Mouse (Mus musculus) stomach, embryonic 16.5 days (tissue): ENCODE measurements at regions not wholly inside any gene's neighbourhood (a gene's known extent, or its start where the extent isn't known, plus 50 kb on each side); places are given as distances from the start of the nearest gene placed in this dataset.

Experiments used
- ATAC-seq: fragments of 200-750 bp; cut with Nextera tagmentation; 2 replicates; pipeline ENCODE4 v1.8.0; 2017; ENCODE audit warnings: moderate number of reproducible peaks, moderate TSS enrichment; ENCODE audit not compliant: insufficient read depth, low FRiP score
- H3K27ac ChIP-seq: fragments of 300-500 bp; sonication (generic); 2 replicates; pipeline ENCODE4 v1.5.1; 2014; ENCODE audit warnings: low read length
- H3K27me3 ChIP-seq: fragments of 300-500 bp; sonication (generic); 2 replicates; pipeline ENCODE4 v1.6.1; 2014; ENCODE audit warnings: low read length, control low read depth, mixed read lengths; ENCODE audit not compliant: control insufficient read depth, insufficient read depth
- H3K36me3 ChIP-seq: fragments of 300-500 bp; sonication (generic); 2 replicates; pipeline ENCODE4 v1.6.1; 2014; ENCODE audit warnings: low read length; ENCODE audit not compliant: control insufficient read depth, insufficient read depth
- H3K4me1 ChIP-seq: fragments of 300-500 bp; sonication (generic); 2 replicates; pipeline ENCODE4 v1.6.1; 2014; ENCODE audit warnings: low read length, control low read depth, mixed read lengths; ENCODE audit not compliant: control insufficient read depth, insufficient read depth
- H3K4me2 ChIP-seq: fragments of 300-500 bp; sonication (generic); 2 replicates; pipeline ENCODE4 v1.6.1; 2014; ENCODE audit warnings: low read depth, low read length, mixed read lengths
- H3K4me3 ChIP-seq: fragments of 300-500 bp; sonication (generic); replicated peaks from 2 replicates; pipeline ENCODE4 v1.5.1; 2014; ENCODE audit warnings: mild to moderate bottlenecking, low read length
- H3K9ac ChIP-seq: fragments of 300-500 bp; sonication (generic); 2 replicates; pipeline ENCODE4 v1.6.1; 2014; ENCODE audit warnings: low read length
- H3K9me3 ChIP-seq: fragments of 300-500 bp; sonication (generic); replicated peaks from 2 replicates; pipeline ENCODE4 v1.6.1; 2016; ENCODE audit warnings: low read length, control low read depth; ENCODE audit not compliant: control insufficient read depth
- WGBS: fragments of 180-500 bp; shearing (Covaris S2); extraction: QIAGEN DNeasy Blood & Tissue Kit; methylation state at CpG from one replicate; pipeline ENCODE4 v1.1.7; 2014; 5-methylcytosine and 5-hydroxymethylcytosine counted together

DNA sequence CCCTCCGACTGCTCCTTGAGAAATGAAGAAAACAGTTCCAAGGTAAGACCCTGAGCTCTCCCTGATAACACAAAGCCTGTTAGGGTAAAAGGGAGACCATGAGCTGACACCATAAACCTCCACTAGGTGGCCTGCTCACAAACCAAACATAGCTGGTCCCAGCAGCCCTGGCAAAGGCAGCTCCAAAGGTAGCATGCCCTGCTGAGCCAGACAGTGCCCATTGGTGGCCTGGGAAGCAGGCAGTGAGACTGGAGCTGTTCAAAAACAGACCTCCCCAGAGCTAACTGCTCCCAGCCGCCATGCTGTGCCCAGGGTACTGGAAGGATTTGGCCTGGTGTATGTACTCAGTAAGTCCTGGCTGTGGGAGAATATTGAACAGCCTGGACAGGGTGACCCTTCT lies 117.1 kb upstream of the Srsf6 start:
- Histone ChIP-seq H3K4me2 (no peak overlapping the region), H3K9ac (no peak overlapping the region), H3K27ac (no peak overlapping the region), H3K36me3 (no peaks in the 10 kb centered on the region), H3K4me3 (no peak overlapping the region), H3K4me1 (no peaks in the 10 kb centered on the region), H3K27me3 (no peaks in the 10 kb centered on the region), H3K9me3 (no peaks in the 10 kb centered on the region)
- 41% methylated on average over 2 of the region's 2 CpGs for WGBS
- no peak for ATAC-seq

DNA sequence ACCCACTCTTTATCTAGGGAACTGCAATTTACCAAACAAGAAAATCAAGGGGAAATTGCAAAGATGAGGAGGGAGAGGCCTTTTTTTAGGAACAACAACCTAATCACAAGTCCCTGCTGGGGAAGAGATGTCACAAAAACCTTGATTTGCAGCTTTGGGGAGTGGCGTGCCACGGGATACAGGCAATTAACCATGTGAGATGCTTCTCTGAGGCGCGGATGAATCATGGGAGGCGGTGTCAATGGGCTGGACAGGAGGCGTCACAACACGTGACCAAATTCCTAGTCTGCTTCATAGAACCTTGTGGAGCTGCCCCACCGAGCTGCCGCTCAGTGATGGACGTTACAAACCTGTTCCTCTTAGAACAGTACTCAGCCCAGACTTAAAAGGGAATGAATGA lies 123.6 kb upstream of the Srsf6 start:
- no peak for ATAC-seq

DNA sequence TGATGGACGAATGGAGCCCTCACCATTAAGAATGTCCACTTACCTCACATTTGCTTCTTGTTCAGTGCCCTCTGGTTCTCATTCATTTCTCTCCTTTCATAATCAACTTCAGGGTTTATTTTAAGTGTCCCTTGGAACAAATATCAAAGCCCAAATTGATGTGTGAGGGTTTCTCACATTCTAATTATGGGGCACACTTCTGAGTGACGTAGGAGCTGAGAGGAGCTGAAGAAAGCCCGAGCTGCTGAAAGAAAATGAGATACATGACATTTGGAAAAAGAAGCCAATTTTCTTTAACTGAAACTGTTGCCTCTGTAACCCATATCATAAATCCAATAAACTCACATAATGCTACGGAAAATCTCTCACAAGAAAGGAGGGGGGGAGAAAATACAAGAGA lies 134.8 kb upstream of the Srsf6 start:
- Histone ChIP-seq H3K27ac (no peak overlapping the region), H3K4me3 (no peak overlapping the region), H3K27me3 (no peaks in the 10 kb centered on the region), H3K36me3 (no peaks in the 10 kb centered on the region), H3K9me3 (no peaks in the 10 kb centered on the region), H3K4me2 (no peak overlapping the region), H3K9ac (no peak overlapping the region), H3K4me1 (no peaks in the 10 kb centered on the region)
- ATAC-seq, result no peak
- 50% methylated on average over 4 of the region's 4 CpGs for WGBS

More for the DNA sequence above, 123.6 kb upstream of the Srsf6 start:
- no peaks in the 10 kb centered on the region for H3K9me3 ChIP-seq
- no peaks in the 10 kb centered on the region for H3K4me1 ChIP-seq
- H3K27ac ChIP-seq, result no peak overlapping the region
- 84% methylated on average over 10 of the region's 10 CpGs for WGBS
- H3K27me3 ChIP-seq, result no peaks in the 10 kb centered on the region
- H3K4me2 ChIP-seq, result no peak overlapping the region
- no peak overlapping the region for H3K4me3 ChIP-seq
- no peak overlapping the region for H3K9ac ChIP-seq
- no peaks in the 10 kb centered on the region for H3K36me3 ChIP-seq

DNA sequence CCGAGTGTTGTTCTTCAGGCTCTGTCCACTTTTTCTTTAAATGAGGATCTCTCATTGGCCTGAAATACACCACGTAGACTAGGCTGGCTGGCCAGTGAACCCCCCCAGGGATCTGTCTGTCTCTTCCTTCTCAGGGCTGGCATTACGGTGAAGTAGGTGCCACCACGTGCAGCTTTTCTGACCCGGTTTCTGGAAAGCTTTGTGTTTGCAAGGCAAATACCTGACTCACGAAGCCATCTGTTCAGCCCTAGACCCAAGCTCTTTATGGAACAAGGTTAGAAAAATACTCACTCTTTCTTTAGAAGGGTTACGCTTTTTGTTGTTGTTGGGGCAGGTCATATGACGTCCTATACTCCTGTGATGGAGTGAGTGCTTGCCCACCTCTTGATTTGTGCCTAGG lies 133.3 kb upstream of the Ptprt start:
- no peak for ATAC-seq
- 82% methylated on average over 8 of the region's 8 CpGs for WGBS

DNA sequence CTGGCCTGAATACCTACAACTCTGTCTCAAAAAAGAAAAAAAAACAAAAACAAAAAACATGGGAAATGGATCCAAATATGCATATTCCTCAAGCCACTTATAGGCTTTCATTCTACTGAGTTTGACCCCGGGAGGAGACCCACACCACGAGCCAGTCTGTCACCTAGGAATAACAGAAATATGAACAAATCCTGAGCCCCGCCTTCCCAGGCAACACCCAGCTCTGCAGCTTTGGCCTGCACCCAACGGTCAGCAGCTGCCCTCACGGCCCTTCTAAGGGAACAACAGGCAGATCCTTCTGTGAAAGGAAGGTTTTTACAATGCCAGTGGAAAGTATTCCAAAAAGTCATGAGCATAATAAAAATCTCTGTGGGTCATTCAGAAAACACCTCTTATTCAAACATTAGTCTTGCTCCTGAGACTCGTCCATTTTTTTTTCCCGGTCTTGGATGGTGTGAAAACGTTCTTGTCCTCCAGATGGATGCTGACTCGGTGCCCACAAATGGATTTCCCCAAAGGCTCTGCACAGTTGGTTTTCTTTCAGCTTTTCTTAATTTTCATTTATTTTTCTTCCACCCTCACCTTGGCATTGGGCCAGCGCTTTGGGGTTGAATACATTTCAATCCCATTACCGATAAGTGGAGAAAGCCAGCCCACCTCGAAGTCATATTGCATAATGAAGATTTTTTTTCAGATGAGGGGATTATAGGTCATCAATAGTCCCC lies 130.6 kb upstream of the Ptprt start:
- Histone ChIP-seq H3K9ac (no peak overlapping the region), H3K27me3 (no peaks in the 10 kb centered on the region), H3K4me2 (no peak overlapping the region), H3K4me1 (no peaks in the 10 kb centered on the region), H3K4me3 (no peak overlapping the region), H3K27ac (no peak overlapping the region), H3K9me3 (no peaks in the 10 kb centered on the region), H3K36me3 (no peaks in the 10 kb centered on the region)
- ATAC-seq, result no peak
- 59% methylated on average over 12 of the region's 12 CpGs for WGBS

More for the DNA sequence above, 133.3 kb upstream of the Ptprt start:
- H3K4me3 ChIP-seq, result no peak overlapping the region
- no peaks in the 10 kb centered on the region for H3K9me3 ChIP-seq
- no peaks in the 10 kb centered on the region for H3K4me1 ChIP-seq
- H3K4me2 ChIP-seq, result no peak overlapping the region
- no peak overlapping the region for H3K27ac ChIP-seq
- H3K27me3 ChIP-seq, result no peaks in the 10 kb centered on the region
- H3K9ac ChIP-seq, result no peak overlapping the region
- H3K36me3 ChIP-seq, result no peaks in the 10 kb centered on the region

DNA sequence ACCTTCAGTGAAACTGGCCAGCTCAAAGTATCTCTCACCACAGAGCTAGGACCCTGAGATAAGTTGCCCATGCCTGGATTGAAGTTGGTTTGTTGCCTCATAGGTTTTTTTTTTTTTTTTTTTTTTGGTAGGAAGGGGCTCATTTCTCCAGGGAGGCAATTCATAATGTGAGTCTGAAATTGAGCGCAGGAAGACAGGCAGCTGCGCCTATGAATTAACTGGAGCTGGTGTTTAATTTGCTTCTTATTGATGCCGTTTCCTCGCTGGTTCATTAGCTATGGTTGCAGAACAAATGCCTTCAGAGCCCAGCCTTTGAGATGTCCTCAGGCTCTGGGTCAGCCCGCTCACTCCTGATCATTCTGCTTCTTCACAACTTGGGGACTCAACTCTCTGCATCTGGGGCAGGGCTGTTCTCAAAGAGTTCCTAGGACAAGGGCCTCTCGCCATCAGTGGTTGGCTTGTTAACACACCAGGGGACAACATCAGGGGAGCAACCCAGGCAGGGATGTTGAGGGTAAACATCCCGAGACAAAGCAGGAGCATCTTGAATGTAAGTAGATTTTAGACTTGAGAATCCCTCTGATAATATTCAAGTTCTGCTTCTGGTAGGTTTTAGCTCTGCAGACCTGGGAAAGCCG lies 123.3 kb upstream of the Ptprt start:
- Histone ChIP-seq H3K9ac (no peak overlapping the region), H3K4me1 (no peaks in the 10 kb centered on the region), H3K4me3 (no peak overlapping the region), H3K36me3 (no peaks in the 10 kb centered on the region), H3K27me3 (no peaks in the 10 kb centered on the region), H3K9me3 (no peaks in the 10 kb centered on the region), H3K4me2 (no peak overlapping the region), H3K27ac (no peak overlapping the region)
- ATAC-seq, result no peak
- WGBS, result 71% methylated on average over 8 of the region's 8 CpGs

DNA sequence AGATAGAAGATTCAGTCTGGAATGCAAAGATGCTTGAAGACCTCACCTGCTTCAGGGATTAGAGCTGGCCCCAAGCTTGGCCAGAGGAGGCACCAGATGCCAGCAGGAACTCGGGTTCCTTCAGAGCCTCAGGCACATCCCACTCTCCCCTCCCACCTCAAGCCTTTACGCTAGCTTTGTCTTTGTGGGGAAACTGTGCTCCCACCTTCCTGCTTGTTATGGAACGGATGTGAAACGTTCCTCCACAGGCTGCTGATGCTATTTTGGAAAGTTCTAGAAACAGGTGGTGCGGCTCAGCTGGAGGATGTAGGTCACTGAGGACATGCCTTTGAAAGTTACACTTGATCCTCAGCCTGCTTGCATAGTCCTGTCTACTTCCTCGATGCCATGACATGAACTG lies 120.7 kb upstream of the Ptprt start:
- H3K27ac ChIP-seq, result no peak overlapping the region
- H3K4me2 ChIP-seq, result no peak overlapping the region
- H3K36me3 ChIP-seq, result no peaks in the 10 kb centered on the region
- no peak for ATAC-seq
- no peaks in the 10 kb centered on the region for H3K4me1 ChIP-seq
- H3K27me3 ChIP-seq, result no peaks in the 10 kb centered on the region
- WGBS, result 72% methylated on average over 6 of the region's 6 CpGs
- H3K9me3 ChIP-seq, result no peaks in the 10 kb centered on the region; the same call in 1 of the 2 replicates
- H3K4me3 ChIP-seq, result no peak overlapping the region
- H3K9ac ChIP-seq, result no peak overlapping the region

DNA sequence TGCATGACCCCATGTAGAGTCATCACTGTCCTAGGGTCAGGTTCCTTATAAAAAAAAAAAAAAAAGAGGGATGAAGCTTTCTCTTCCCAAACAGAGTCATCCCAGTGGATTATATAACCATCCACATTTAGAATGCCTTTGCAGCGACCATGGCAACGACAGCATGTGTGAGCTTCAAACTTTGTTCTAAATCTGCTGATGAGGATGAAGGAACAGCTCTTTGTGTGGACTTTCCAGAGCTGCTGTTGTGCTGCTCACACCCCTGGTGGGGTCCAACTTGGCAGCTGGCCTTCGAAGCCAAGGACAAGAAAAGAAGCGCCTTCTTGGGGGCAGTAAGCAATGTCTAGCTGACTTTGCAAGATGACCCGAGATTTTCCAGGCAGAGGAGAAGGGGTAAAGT lies 115.6 kb upstream of the Ptprt start:
- Histone ChIP-seq H3K36me3 (no peaks in the 10 kb centered on the region), H3K27me3 (no peaks in the 10 kb centered on the region), H3K4me2 (no peak overlapping the region), H3K9ac (no peak overlapping the region), H3K4me1 (no peaks in the 10 kb centered on the region), H3K4me3 (no peak overlapping the region), H3K27ac (no peak overlapping the region), H3K9me3 (no peaks in the 10 kb centered on the region; the same call in 1 of the 2 replicates)
- ATAC-seq, result no peak
- WGBS, result 83% methylated on average over 5 of the region's 5 CpGs

DNA sequence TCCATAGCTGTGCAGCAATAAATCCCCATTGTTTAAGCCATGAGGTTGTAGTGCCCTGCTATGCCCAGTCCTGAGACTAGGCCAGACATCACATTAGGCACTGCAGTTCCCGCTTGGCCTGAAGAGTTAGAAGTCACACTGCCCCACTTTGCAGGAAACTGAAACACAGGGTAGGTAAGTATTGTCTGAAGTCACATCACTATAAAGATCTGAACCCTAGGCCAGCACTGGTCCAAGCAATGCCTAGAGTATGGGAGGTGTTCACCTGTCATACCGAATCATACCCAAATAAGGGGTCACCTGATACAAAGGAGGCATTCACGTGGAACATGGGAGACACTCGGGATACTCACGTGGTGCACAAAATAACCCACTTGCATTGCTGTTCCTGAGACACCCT lies 111.6 kb upstream of the Ptprt start:
- no peaks in the 10 kb centered on the region; the same call in 1 of the 2 replicates for H3K9me3 ChIP-seq
- H3K4me1 ChIP-seq, result no peaks in the 10 kb centered on the region
- no peak overlapping the region for H3K27ac ChIP-seq
- 90% methylated on average over 5 of the region's 5 CpGs for WGBS
- H3K36me3 ChIP-seq, result no peaks in the 10 kb centered on the region
- no peaks in the 10 kb centered on the region for H3K27me3 ChIP-seq
- H3K4me3 ChIP-seq, result no peak overlapping the region
- no peak overlapping the region for H3K9ac ChIP-seq
- ATAC-seq, result no peak
- H3K4me2 ChIP-seq, result no peak overlapping the region
